Mouse (Mus musculus) forebrain, embryonic 12.5 days (tissue): Measurements from ENCODE around the gene Prlr. TPM values are rescaled to one million over a fixed set of nuclear protein-coding genes. Genes with fewer than 3 reads are reported as not detected.

Experiments used
- ATAC-seq: fragments of 200-750 bp; cut with Nextera tagmentation; 2 replicates; pipeline ENCODE4 v1.8.0; 2017; ENCODE audit warnings: moderate TSS enrichment; ENCODE audit not compliant: low FRiP score
- H3K27ac ChIP-seq: fragments of 300-500 bp; sonication (generic); 2 replicates; pipeline ENCODE4 v1.5.1; 2016; ENCODE audit warnings: mild to moderate bottlenecking
- H3K27me3 ChIP-seq: fragments of 300-500 bp; sonication (generic); 2 replicates; pipeline ENCODE4 v1.6.1; 2016; ENCODE audit warnings: mild to moderate bottlenecking
- H3K36me3 ChIP-seq: fragments of 300-500 bp; sonication (generic); replicated peaks from 2 replicates; pipeline ENCODE4 v1.6.1; 2016; ENCODE audit warnings: mild to moderate bottlenecking
- H3K4me1 ChIP-seq: fragments of 300-500 bp; sonication (generic); 2 replicates; pipeline ENCODE4 v1.6.1; 2016
- H3K4me2 ChIP-seq: fragments of 300-500 bp; sonication (generic); 2 replicates; pipeline ENCODE4 v1.6.1; 2016; ENCODE audit warnings: mild to moderate bottlenecking, moderate library complexity
- H3K4me3 ChIP-seq: fragments of 300-500 bp; sonication (generic); replicated peaks from 2 replicates; pipeline ENCODE4 v1.5.1; 2016; ENCODE audit warnings: mild to moderate bottlenecking
- H3K9ac ChIP-seq: fragments of 300-500 bp; sonication (generic); 2 replicates; pipeline ENCODE4 v1.6.1; 2016; ENCODE audit warnings: mild to moderate bottlenecking
- H3K9me3 ChIP-seq: fragments of 300-500 bp; sonication (generic); 2 replicates; pipeline ENCODE4 v1.6.1; 2016
- WGBS: fragments of 180-500 bp; shearing (Covaris S2); methylation state at CpG from one replicate; pipeline ENCODE4 v1.1.7; 2016; 5-methylcytosine and 5-hydroxymethylcytosine counted together
- polyA plus RNA-seq: library from polyadenylated mRNA; unstranded; fragments of >200 nt; fragmentation: Nextera tagmentation; extraction: Ambion mirVana; gene quantifications from 2 replicates; pipeline ENCODE4 v1.2.1, GENCODE M21; 2016

Gene Prlr
- 0.15 and 0.51 TPM in 2 replicates for polyA plus RNA-seq

DNA sequence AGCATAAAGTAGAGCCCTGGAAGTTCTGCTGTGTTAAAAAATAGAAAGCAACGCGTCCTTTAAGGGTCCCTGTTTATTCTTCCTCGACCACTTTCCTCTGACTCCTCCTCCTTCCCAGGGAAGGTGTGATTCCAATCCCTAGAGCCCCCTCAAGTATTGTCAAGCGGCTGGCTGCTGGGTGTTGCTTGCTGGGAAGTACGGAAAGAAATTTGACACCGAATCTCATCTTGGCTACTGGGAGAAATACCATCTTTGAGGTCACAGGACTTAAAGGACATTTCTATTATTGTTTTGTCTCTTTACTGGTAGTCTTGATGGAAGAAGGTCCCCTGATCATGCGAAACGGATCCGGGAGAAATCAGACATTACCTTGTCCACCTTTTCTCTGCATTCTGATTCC is at the start of gene Prlr:
Gene Prlr (plus strand): TSS at position 156 of the 400 bp plus-strand sequence.
- peak within 1 kb of the TSS; percentile 61 for H3K4me2 ChIP-seq
- no peaks in the 10 kb centered on the region for H3K9me3 ChIP-seq
- WGBS = 5% methylated on average over 9 of the region's 9 CpGs
- no peaks in the 10 kb centered on the region for H3K36me3 ChIP-seq
- ATAC-seq = no peak
- H3K9ac ChIP-seq = peak within 1 kb of the TSS; percentile 26; the same call in 1 of the 2 replicates
- H3K27me3 ChIP-seq = peaks cover 23% of the 10 kb centered on the region; the same call in 1 of the 2 replicates
- H3K27ac ChIP-seq = no peak within 1 kb of the TSS
- H3K4me3 ChIP-seq = peak within 1 kb of the TSS; percentile 37
- H3K4me1 ChIP-seq = peaks cover 10% of the 10 kb centered on the region

DNA sequence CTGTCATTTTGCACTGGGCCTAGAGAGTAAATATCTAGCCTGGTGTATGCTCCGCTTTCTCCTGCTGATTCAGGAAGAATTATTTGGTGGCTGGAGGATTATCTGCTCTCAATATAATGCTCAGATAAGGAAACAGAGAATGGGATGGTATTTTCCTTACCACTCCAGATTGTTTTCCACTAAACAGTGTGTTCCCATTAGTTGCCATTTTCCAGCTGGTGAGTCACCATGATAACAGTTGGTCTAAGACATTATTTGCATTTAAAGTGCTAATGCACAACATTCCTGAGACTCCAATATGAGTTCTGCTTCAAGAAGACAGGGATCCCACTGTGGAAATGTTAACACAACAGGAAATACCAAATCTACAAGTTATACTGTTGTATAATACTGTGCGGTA is 43.3 kb upstream of the Prlr start:
- no peak overlapping the region for H3K9ac ChIP-seq
- no peak overlapping the region for H3K4me3 ChIP-seq
- H3K27ac ChIP-seq = no peak overlapping the region
- H3K4me2 ChIP-seq = no peak overlapping the region
- no peak for ATAC-seq
- H3K9me3 ChIP-seq = no peaks in the 10 kb centered on the region
- no peaks in the 10 kb centered on the region for H3K4me1 ChIP-seq
- no peaks in the 10 kb centered on the region for H3K36me3 ChIP-seq
- H3K27me3 ChIP-seq = no peaks in the 10 kb centered on the region
- 98% methylated on average over 2 of the region's 2 CpGs for WGBS

DNA sequence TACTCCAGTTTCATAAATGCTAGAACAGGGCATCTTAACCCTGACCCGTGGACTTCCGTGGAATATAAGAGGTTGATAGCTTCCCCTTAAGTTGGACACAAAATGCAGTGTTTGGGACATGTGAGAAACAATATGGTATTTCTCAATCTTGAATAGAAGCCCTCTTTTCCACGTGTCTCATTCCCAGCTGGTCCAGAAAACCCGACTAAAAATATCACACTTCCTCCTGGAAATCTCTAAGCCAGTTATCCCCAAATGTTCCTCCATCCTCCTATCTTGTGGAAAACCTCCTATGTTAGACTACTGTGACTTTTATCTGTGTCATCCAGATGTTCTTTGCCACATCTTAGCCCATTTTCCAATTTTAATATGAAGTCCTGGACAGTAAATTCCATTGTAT is 42.1 kb upstream of the Prlr start:
- H3K4me1 ChIP-seq = no peaks in the 10 kb centered on the region
- no peaks in the 10 kb centered on the region for H3K27me3 ChIP-seq
- no peaks in the 10 kb centered on the region for H3K36me3 ChIP-seq
- H3K4me2 ChIP-seq = no peak overlapping the region
- WGBS = 81% methylated on average over 4 of the region's 4 CpGs
- H3K27ac ChIP-seq = no peak overlapping the region
- no peak overlapping the region for H3K4me3 ChIP-seq
- ATAC-seq = no peak
- H3K9me3 ChIP-seq = no peaks in the 10 kb centered on the region
- no peak overlapping the region for H3K9ac ChIP-seq

DNA sequence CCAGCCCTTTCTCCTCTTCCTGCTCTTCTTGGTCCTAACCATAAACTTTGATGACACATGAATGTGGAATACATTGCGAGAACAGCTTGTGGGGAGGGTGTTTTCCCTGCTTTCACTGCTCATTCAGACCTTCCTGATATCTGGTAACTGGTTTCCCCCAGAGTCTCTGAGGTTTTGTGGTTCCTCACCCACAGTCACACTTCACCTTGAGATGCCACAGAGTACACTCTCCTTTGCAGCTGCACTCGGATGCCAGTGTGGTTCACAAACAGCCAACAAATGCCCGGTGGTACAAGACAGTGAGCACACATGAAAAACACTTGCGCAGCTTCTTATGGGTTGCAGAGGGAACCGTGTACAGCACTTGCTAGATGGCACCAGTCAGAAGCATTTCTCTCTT is 32.5 kb upstream of the Prlr start:
- no peak overlapping the region for H3K4me2 ChIP-seq
- H3K27ac ChIP-seq = no peak overlapping the region
- 91% methylated on average over 5 of the region's 5 CpGs for WGBS
- H3K9me3 ChIP-seq = no peaks in the 10 kb centered on the region
- no peaks in the 10 kb centered on the region for H3K4me1 ChIP-seq
- no peaks in the 10 kb centered on the region for H3K36me3 ChIP-seq
- no peak overlapping the region for H3K4me3 ChIP-seq
- H3K27me3 ChIP-seq = no peaks in the 10 kb centered on the region
- H3K9ac ChIP-seq = no peak overlapping the region
- ATAC-seq = no peak

DNA sequence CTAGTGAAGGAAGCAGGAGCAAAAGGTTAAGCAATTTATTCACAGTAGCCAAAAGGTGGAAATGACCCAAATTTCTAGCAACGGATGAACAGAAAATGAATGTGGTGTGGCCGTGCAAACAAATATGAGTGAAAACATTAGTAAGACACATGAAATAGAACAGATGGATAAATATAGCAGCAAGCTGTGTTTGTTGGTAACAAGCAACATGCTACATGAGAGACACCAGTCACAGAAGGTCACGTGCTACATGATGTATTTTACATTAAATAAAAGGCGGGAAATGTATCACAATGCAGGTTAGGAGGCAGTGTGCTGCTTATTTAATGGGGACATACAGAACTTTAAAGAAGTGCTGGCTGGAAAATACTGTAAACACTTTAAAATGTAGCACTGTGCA is 28.8 kb upstream of the Prlr start:
- H3K9me3 ChIP-seq = no peaks in the 10 kb centered on the region
- no peaks in the 10 kb centered on the region for H3K36me3 ChIP-seq
- no peak overlapping the region for H3K9ac ChIP-seq
- H3K4me1 ChIP-seq = no peaks in the 10 kb centered on the region
- H3K4me3 ChIP-seq = no peak overlapping the region
- no peak for ATAC-seq
- no peak overlapping the region for H3K27ac ChIP-seq
- no peak overlapping the region for H3K4me2 ChIP-seq
- H3K27me3 ChIP-seq = no peaks in the 10 kb centered on the region
- 84% methylated on average over 4 of the region's 4 CpGs for WGBS

DNA sequence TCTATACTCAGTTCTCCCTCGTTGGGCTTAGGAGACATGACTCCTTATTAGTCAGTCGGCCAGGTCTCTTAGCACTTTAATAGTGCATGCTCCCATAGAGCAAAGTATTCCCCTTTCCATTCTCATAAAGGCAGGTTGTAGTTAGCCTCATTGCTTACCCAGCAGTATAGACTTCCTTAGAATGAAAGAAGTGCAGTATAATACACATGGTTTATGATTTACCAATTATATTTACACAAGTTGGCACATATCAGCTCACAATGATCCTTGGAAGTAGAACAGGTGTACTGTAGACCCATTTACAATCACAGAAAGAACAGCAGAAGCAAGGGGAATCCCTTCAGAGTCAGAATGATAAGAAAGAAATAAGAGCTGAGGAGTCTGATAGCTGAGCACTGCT is 16.4 kb upstream of the Prlr start:
- Histone ChIP-seq H3K9me3 (0 out of 2 replicates have a peak, but pooled peaks cover 4% of the 10 kb centered on the region), H3K27ac (no peak overlapping the region), H3K4me1 (no peaks in the 10 kb centered on the region), H3K4me2 (no peak overlapping the region), H3K27me3 (no peaks in the 10 kb centered on the region), H3K4me3 (no peak overlapping the region), H3K36me3 (no peaks in the 10 kb centered on the region), H3K9ac (no peak overlapping the region)
- WGBS = 91% methylated on average over 2 of the region's 2 CpGs
- no peak for ATAC-seq

DNA sequence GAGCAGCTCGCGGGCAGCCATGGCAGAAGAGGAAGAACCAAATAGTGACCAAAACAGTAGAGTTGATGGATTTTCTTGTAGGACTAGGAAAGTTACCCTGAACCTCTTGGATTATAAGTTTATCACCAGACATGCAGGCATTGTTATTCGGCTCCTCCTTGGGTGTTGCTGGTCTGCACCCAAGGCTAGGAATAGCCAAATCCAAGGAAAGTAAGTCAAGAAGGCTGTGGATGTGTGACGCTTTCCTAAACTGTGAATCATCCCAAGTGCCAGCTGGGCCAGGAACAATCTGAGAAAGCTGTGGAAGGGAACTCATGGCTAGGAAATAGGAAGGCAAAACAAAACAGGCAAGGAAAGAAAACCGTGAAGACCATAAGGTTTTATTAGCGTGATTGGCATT is 2.0 kb upstream of the Prlr start:
- Histone ChIP-seq H3K4me1 (peaks cover 10% of the 10 kb centered on the region), H3K27ac (no peak overlapping the region), H3K4me2 (no peak overlapping the region), H3K9me3 (no peaks in the 10 kb centered on the region), H3K27me3 (peaks cover 23% of the 10 kb centered on the region; the same call in 1 of the 2 replicates), H3K9ac (no peak overlapping the region), H3K4me3 (no peak overlapping the region), H3K36me3 (no peaks in the 10 kb centered on the region)
- WGBS = 90% methylated on average over 6 of the region's 6 CpGs
- no peak for ATAC-seq

DNA sequence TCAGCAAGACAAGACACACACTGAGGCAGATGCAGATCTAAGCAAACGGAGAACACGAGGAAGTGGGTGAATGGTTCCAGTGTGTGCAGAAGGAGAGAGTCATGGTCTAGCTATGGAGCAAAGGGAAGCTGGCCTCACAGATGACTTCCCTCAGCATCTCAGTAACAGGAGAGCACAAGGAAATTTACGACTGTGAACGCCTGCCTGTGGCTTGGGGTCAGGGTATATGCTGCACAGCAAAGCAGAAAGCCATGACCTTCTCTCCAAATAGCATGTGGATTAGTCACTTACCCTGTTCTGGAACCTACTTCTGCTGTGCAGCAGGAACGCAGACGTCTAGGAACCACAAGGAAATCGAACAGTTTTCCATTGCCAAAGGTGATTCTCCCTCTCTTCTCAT is 1.4 kb upstream of the Prlr start:
- Histone ChIP-seq H3K27ac (no peak overlapping the region), H3K27me3 (peaks cover 23% of the 10 kb centered on the region; the same call in 1 of the 2 replicates), H3K9ac (no peak overlapping the region), H3K4me2 (no peak overlapping the region), H3K4me3 (no peak overlapping the region), H3K4me1 (peaks cover 10% of the 10 kb centered on the region), H3K36me3 (no peaks in the 10 kb centered on the region), H3K9me3 (no peaks in the 10 kb centered on the region)
- ATAC-seq = no peak
- WGBS = 90% methylated on average over 7 of the region's 7 CpGs

DNA sequence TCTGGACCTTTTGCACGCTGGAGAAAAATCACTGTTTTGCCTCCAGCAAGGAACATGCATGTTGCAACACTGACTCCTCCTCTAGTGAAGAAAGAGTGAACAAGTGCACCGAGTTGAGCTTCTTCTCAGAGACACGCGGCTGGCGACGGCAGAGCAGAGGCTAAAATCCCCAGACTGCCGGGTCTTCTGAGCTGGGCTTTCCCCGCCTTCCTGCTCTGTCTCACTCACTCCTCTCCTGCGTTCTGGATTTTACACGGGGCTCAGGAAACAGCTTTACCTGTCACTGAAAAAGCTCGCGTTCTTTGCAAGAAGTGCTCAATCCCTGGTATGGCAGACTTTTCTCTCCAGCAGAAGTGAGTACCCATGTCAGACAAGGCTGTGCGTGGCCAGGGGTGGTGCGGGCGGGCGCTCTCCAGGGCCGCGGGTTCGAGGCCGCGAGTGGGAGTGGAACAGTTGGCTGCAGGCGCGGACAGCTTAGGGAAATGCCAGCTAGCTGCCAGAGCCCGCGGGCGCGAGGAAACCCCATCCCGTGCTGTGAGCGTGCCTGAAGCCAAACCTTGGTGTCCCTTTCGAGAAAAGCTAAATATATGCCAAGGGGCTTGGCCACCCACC is 587 bp downstream of the Prlr start:
- Histone ChIP-seq H3K36me3 (no peaks in the 10 kb centered on the region), H3K9ac (peak overlapping the region; percentile 26; the same call in 1 of the 2 replicates), H3K27me3 (peaks cover 23% of the 10 kb centered on the region; the same call in 1 of the 2 replicates), H3K27ac (no peak overlapping the region), H3K4me2 (peak overlapping the region; percentile 61), H3K9me3 (no peaks in the 10 kb centered on the region), H3K4me1 (peaks cover 10% of the 10 kb centered on the region), H3K4me3 (peak overlapping the region; percentile 37)
- peak; percentile 53 for ATAC-seq
- WGBS = 1% methylated on average over 30 of the region's 30 CpGs

DNA sequence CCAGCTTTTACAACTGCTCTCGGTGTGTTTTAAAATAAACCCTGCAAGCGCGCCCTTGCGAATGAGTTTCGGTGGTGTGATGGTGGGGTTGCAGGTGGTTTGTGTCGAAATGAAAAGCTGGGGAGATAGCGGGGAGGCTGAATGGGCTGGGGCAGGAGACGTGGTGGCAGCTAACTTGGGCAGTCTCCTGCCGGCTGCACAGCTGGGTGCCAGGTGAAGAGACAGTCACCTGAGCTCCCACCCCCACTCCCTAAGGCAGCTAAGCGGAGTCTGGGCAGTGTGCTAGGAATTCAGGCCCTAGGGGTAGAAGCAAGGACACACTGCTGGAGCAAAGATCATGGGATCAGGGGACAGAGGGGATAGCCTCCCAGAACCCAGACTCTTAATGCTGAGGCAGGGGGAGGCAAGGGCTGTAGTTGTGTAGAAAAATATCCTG is 1.1 kb downstream of the Prlr start:
- peak; percentile 65; the same call in 1 of the 2 replicates for ATAC-seq
- no peaks in the 10 kb centered on the region for H3K36me3 ChIP-seq
- no peak overlapping the region for H3K27ac ChIP-seq
- H3K4me3 ChIP-seq = peak overlapping the region; percentile 37
- H3K4me1 ChIP-seq = peaks cover 10% of the 10 kb centered on the region
- WGBS = 6% methylated on average over 10 of the region's 10 CpGs
- peak overlapping the region; percentile 61 for H3K4me2 ChIP-seq
- H3K9me3 ChIP-seq = no peaks in the 10 kb centered on the region
- peaks cover 23% of the 10 kb centered on the region; the same call in 1 of the 2 replicates for H3K27me3 ChIP-seq
- peak overlapping the region; percentile 26; the same call in 1 of the 2 replicates for H3K9ac ChIP-seq

DNA sequence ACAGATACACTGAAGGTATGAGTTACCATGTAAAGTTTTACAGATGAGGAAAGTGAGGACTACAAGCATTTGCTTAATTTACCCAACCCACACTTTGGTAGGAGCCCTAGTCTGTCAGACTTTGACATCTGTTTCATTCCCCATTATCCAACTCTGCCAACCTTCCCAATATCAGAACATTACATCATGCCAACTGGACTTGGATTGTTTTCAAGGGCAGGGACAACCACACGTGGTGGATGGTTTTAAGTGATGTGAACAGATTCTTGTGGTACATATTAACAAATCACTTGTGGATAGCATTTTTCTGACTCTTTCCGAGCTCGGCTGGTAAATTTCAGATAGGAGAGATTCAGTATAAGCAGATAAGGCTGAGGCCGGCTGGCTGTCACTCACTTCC is 3.7 kb downstream of the Prlr start:
- H3K36me3 ChIP-seq = no peaks in the 10 kb centered on the region
- ATAC-seq = no peak
- no peak overlapping the region for H3K4me2 ChIP-seq
- WGBS = 89% methylated on average over 4 of the region's 4 CpGs
- no peak overlapping the region for H3K4me3 ChIP-seq
- H3K4me1 ChIP-seq = peaks cover 10% of the 10 kb centered on the region
- H3K9ac ChIP-seq = no peak overlapping the region
- peaks cover 23% of the 10 kb centered on the region; the same call in 1 of the 2 replicates for H3K27me3 ChIP-seq
- no peak overlapping the region for H3K27ac ChIP-seq
- H3K9me3 ChIP-seq = no peaks in the 10 kb centered on the region

DNA sequence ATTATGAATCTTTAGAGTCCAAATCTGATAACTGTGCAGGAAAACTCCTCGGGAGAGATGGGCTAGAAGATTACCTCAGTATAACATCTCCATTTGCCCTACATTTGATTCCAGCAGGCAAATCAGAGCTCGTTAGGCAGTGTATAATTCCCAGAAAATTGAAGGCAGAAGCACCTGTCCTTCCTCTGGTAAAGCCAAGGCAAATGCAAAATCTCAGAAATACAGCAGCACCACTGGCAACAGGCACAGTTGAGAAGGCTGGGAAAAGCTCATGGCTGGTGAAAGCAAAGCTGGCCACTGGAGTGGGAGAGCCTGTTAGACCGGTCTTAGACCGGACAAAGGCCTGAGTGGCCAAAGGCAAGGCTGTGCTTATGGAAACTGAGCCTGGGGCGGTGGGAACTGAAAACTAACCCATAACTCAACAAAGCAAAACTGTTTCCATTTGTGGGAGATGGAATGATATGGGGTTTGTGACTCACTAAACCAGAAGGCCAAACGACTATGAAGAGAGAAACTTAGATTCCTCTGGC is 15.1 kb downstream of the Prlr start:
- H3K4me2 ChIP-seq = no peak overlapping the region
- no peak overlapping the region for H3K4me3 ChIP-seq
- no peaks in the 10 kb centered on the region for H3K36me3 ChIP-seq
- H3K4me1 ChIP-seq = no peaks in the 10 kb centered on the region
- H3K27ac ChIP-seq = no peak overlapping the region
- no peaks in the 10 kb centered on the region for H3K27me3 ChIP-seq
- WGBS = 80% methylated on average over 6 of the region's 6 CpGs
- no peak overlapping the region for H3K9ac ChIP-seq
- ATAC-seq = no peak
- H3K9me3 ChIP-seq = no peaks in the 10 kb centered on the region

DNA sequence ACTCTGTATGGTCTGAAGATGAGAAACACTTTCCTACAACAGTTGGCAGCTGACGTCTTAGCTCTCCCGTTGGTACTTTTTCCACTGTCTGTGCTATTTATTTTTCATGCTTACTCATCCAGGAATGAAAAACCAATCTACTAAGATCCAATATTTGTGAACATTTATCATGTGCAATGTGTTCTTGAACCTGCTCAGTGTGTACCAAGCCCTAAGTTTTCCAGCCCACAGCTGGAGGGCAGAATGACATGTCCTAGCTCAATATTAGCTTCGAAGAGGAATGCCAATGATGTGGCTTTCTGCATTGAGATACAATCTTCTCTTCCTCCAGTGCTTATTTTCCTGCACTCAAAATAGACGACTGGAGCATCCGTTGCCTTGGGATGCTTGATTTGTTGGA is 24.0 kb downstream of the Prlr start:
- Histone ChIP-seq H3K9ac (no peak overlapping the region), H3K27me3 (no peaks in the 10 kb centered on the region), H3K4me3 (no peak overlapping the region), H3K27ac (no peak overlapping the region), H3K4me2 (no peak overlapping the region), H3K4me1 (no peaks in the 10 kb centered on the region), H3K36me3 (no peaks in the 10 kb centered on the region), H3K9me3 (no peaks in the 10 kb centered on the region)
- 86% methylated on average over 5 of the region's 5 CpGs for WGBS
- no peak for ATAC-seq
